Mouse (Mus musculus): ENCODE measurements around the gene Igf2bp2. TPM values are rescaled to one million over a fixed set of nuclear protein-coding genes. Genes with fewer than 3 reads are reported as not detected.

The Igf2bp2 gene
- total and polyA plus RNA-seq, 2 experiments from 2014 or later = 5.5 to 8.7 TPM

GRCm38 (mm10) chr16:22129511-22129910 is 33.6 kb downstream of the Igf2bp2 start:
- WGBS = 92% methylated on average over 7 of the region's 7 CpGs
- no peak overlapping the region for H3K27ac ChIP-seq (ENCODE audit: low read depth, low read length)
- H3K36me3 ChIP-seq (ENCODE audit: insufficient read depth, low read length) = no peaks in the 10 kb centered on the region
- ATAC-seq (ENCODE audit: low FRiP score) (no peak), DNase-seq (ENCODE audit: low spot score) (no peak)
- TF ChIP-seq CTCF (IDR thresholded peaks at IDR 0.05) = no peak
- H3K9ac ChIP-seq (replicated peaks; ENCODE audit: low read length, poor library complexity, severe bottlenecking) = no peak overlapping the region
- no peaks in the 10 kb centered on the region for H3K4me1 ChIP-seq (ENCODE audit: insufficient read depth, low read length)
- no peaks in the 10 kb centered on the region for H3K9me3 ChIP-seq (ENCODE audit: low read length)
- H3K27me3 ChIP-seq (ENCODE audit: insufficient read depth, low read length) = no peaks in the 10 kb centered on the region
- H3K4me3 ChIP-seq (ENCODE audit: low read depth, low read length) = no peak overlapping the region
- no peak overlapping the region for H3K4me2 ChIP-seq (ENCODE audit: low read depth, low read length, poor library complexity, severe bottlenecking)

DNA sequence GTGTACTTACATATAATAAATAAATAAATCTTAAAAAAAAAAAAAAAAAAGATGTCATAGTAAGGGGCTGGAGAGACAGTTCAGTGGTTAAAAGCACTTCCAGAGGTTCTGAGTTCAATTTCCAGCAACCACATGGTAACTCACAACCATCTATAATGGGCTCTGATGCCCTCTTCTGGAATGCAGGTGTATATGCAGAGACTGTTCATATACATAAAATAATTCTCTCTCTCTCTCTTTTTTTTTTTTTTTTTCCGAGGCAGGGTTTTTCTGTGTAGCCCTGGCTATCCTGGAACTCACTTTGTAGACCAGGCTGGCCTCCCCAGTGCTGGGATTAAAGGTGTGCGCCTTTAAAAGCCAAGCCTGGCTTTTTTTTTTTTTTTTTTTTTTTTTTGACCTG is 34.5 kb downstream of the Igf2bp2 start:
- H3K27me3 ChIP-seq (ENCODE audit: insufficient read depth, low read length) = no peaks in the 10 kb centered on the region
- WGBS = 94% methylated on average over 2 of the region's 2 CpGs
- H3K9ac ChIP-seq (replicated peaks; ENCODE audit: low read length, poor library complexity, severe bottlenecking) = no peak overlapping the region
- TF ChIP-seq CTCF (IDR thresholded peaks at IDR 0.05) = no peak
- no peaks in the 10 kb centered on the region for H3K4me1 ChIP-seq (ENCODE audit: insufficient read depth, low read length)
- H3K27ac ChIP-seq (ENCODE audit: low read depth, low read length) = no peak overlapping the region
- no peak overlapping the region for H3K4me3 ChIP-seq (ENCODE audit: low read depth, low read length)
- no peaks in the 10 kb centered on the region for H3K9me3 ChIP-seq (ENCODE audit: low read length)
- no peaks in the 10 kb centered on the region for H3K36me3 ChIP-seq (ENCODE audit: insufficient read depth, low read length)
- no peak for ATAC-seq (ENCODE audit: low FRiP score)
- H3K4me2 ChIP-seq (ENCODE audit: low read depth, low read length, poor library complexity, severe bottlenecking) = no peak overlapping the region
- no peak for DNase-seq (ENCODE audit: low spot score)

DNA sequence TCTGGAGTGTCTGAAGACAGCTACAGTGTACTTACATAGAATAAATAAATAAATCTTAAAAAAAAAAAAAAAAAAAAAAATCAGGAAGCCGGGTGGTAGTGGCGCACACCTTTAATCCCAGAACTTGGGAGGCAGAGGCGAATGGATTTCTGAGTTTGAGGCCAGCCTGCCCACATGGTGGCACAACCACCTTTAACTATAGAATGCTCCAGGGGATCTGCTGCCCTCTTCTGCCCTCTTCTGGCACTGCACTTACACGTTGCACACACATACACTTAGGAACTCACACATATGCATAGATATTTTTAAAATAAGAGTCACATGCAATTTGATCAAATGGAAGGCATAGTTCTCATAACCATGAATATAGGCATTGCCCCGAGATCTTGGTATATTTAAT is 35.3 kb downstream of the Igf2bp2 start:
- Histone ChIP-seq H3K36me3 (ENCODE audit: insufficient read depth, low read length) (no peaks in the 10 kb centered on the region), H3K4me3 (ENCODE audit: low read depth, low read length) (no peak overlapping the region), H3K27ac (ENCODE audit: low read depth, low read length) (no peak overlapping the region), H3K9ac (replicated peaks; ENCODE audit: low read length, poor library complexity, severe bottlenecking) (no peak overlapping the region), H3K9me3 (ENCODE audit: low read length) (no peaks in the 10 kb centered on the region), H3K4me1 (ENCODE audit: insufficient read depth, low read length) (no peaks in the 10 kb centered on the region), H3K4me2 (ENCODE audit: low read depth, low read length, poor library complexity, severe bottlenecking) (no peak overlapping the region), H3K27me3 (ENCODE audit: insufficient read depth, low read length) (no peaks in the 10 kb centered on the region)
- DNase-seq (ENCODE audit: low spot score) = no peak
- TF ChIP-seq CTCF (IDR thresholded peaks at IDR 0.05) = peak; percentile 36
- WGBS = 96% methylated on average over 5 of the region's 5 CpGs
- no peak for ATAC-seq (ENCODE audit: low FRiP score)

- ATAC-seq (ENCODE audit: low FRiP score) (no peak), DNase-seq (ENCODE audit: low spot score) (no peak)
- Histone ChIP-seq H3K4me3 (ENCODE audit: low read depth, low read length) (no peak overlapping the region), H3K27ac (ENCODE audit: low read depth, low read length) (no peak overlapping the region), H3K9ac (replicated peaks; ENCODE audit: low read length, poor library complexity, severe bottlenecking) (no peak overlapping the region), H3K36me3 (ENCODE audit: insufficient read depth, low read length) (no peaks in the 10 kb centered on the region), H3K4me2 (ENCODE audit: low read depth, low read length, poor library complexity, severe bottlenecking) (no peak overlapping the region), H3K4me1 (ENCODE audit: insufficient read depth, low read length) (no peaks in the 10 kb centered on the region), H3K27me3 (ENCODE audit: insufficient read depth, low read length) (no peaks in the 10 kb centered on the region), H3K9me3 (ENCODE audit: low read length) (no peaks in the 10 kb centered on the region)
- peak; percentile 19; the same call in 1 of the 2 replicates for TF ChIP-seq CTCF (IDR thresholded peaks at IDR 0.05)
- 62% methylated on average over 4 of the region's 4 CpGs for WGBS
These were observed 36.2 kb downstream of the Igf2bp2 start for GRCm38 (mm10) chr16:22126936-22127335.

DNA sequence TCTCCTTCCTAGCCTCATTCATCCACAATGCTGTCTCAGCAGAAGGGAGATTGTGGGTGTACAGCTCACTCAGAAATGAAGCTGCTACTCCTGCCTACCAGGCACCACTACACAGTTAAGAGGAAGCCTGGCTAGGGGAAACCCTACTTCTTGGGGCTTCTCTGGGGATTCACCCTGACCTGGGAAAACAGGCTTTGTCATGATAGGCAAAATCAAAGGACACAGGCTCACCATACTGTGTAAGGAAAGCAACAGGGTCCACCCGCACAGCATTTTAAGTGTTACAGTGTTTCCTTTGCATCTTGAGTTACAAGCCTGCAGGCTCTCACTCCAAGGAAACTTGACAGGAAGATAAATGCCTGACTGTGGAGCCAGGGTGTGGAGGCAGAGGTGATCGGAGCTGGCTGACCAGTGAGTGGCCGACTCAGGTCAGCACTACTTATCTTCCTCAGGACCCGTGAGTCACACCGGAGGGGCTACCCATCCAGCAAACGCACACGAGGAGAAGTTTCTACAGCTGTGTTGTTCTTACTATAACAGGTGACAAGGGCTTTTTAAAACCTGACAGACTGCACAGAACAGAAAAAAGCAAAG is 38.7 kb downstream of the Igf2bp2 start:
- H3K27me3 ChIP-seq (ENCODE audit: insufficient read depth, low read length) = no peaks in the 10 kb centered on the region
- no peak overlapping the region for H3K9ac ChIP-seq (replicated peaks; ENCODE audit: low read length, poor library complexity, severe bottlenecking)
- 79% methylated on average over 7 of the region's 7 CpGs for WGBS
- no peak overlapping the region for H3K27ac ChIP-seq (ENCODE audit: low read depth, low read length)
- no peak overlapping the region for H3K4me2 ChIP-seq (ENCODE audit: low read depth, low read length, poor library complexity, severe bottlenecking)
- H3K4me1 ChIP-seq (ENCODE audit: insufficient read depth, low read length) = no peaks in the 10 kb centered on the region
- no peak for TF ChIP-seq CTCF (IDR thresholded peaks at IDR 0.05)
- H3K9me3 ChIP-seq (ENCODE audit: low read length) = no peaks in the 10 kb centered on the region
- no peaks in the 10 kb centered on the region for H3K36me3 ChIP-seq (ENCODE audit: insufficient read depth, low read length)
- H3K4me3 ChIP-seq (ENCODE audit: low read depth, low read length) = no peak overlapping the region
- no peak for DNase-seq (ENCODE audit: low spot score)
- ATAC-seq (ENCODE audit: low FRiP score) = no peak

GRCm38 (mm10) chr16:22123658-22124057 is 39.4 kb downstream of the Igf2bp2 start:
- H3K27ac ChIP-seq (ENCODE audit: low read depth, low read length) = no peak overlapping the region
- no peak overlapping the region for H3K9ac ChIP-seq (replicated peaks; ENCODE audit: low read length, poor library complexity, severe bottlenecking)
- no peak overlapping the region for H3K4me2 ChIP-seq (ENCODE audit: low read depth, low read length, poor library complexity, severe bottlenecking)
- ATAC-seq (ENCODE audit: low FRiP score) (no peak), DNase-seq (ENCODE audit: low spot score) (peak; percentile 58)
- no peaks in the 10 kb centered on the region for H3K27me3 ChIP-seq (ENCODE audit: insufficient read depth, low read length)
- WGBS = 25% methylated on average over 5 of the region's 5 CpGs
- H3K4me3 ChIP-seq (ENCODE audit: low read depth, low read length) = no peak overlapping the region
- no peaks in the 10 kb centered on the region for H3K9me3 ChIP-seq (ENCODE audit: low read length)
- TF ChIP-seq CTCF (IDR thresholded peaks at IDR 0.05) = peak; percentile 76
- no peaks in the 10 kb centered on the region for H3K36me3 ChIP-seq (ENCODE audit: insufficient read depth, low read length)
- H3K4me1 ChIP-seq (ENCODE audit: insufficient read depth, low read length) = no peaks in the 10 kb centered on the region
